Mouse (Mus musculus) thymus, postnatal 10 days (tissue): ENCODE measurements around the gene Rbm48.
"Not testable (repeated sequence)": the region's sequence is repeated elsewhere in the genome, so short reads cannot be mapped to it uniquely, and the experiment has no call there.

Experiments
- DNase-seq, 2 experiments: peaks; one replicate each; pipeline ENCODE4 v3.0.0; 2021; ENCODE audit warnings: low spot score in 2 of 2

Gene Rbm48

GRCm38 (mm10) chr5:3596399-3596766, at the start of gene Rbm48:
Gene Rbm48, minus strand, starts transcription at chr5:3596585.
- DNase-seq, result peak; percentile 72 to 74

- no peak for DNase-seq
Observed at GRCm38 (mm10) chr5:3645326-3645725, 48.9 kb upstream of the Rbm48 start.

DNA sequence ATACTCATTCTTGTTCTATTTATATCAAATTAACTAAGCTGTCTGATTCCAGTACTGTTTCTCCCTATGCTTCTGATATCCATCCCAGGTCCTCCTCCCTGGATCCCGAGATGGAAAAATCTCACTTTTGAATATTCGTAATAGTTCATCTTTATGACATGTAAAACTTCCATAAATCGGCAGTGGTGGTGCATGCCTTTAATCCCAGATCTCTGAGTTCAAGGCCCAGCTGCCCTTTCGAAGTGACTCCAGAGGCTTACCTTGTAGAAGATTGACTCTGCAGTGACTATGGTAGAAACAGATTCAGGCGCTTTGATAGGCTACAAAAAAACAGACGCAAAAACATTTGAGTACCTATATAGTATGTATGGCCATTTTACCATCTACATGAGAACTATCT, 48.2 kb upstream of the Rbm48 start:
- DNase-seq, result no peak

DNA sequence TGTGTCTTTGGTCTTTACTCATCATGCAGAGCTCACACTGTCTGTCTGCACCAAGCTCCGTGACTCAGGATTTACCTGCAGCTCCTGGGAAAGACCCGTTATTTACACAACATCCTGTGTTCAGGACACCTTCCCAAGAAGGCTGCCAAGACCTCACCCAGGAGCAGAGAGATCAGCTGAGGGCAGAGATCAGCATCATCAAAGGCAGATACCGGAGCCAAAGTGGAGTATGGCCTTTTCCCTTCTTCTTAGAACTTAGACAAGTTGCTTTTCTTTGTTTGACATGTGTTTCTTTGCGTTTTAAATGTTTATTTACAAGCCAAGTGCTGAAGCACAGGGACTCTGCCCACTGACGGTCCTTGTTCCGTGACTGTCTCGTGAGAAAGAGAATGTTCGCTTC, 38.9 kb upstream of the Rbm48 start:
- no peak for DNase-seq

DNA sequence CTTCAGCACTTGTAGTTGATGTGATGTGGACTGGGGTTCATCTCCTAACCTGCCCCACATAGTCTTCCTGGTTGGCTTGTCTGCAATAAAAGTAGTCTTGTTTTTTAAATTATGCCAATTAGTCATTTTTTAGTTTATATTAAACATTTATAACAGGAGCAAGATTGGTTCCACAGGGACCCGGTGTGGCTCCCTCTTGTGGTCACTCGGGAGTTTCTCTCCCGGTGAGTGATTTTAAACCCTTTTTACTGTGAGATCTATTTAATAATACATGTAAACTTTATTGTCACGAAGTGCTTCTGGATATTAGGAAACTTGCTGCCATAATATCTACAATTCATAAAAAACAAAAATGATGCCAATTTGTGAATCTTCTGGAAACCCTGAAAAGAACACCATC, 37.6 kb upstream of the Rbm48 start:
- no peak for DNase-seq

- DNase-seq, result no peak
Observed at GRCm38 (mm10) chr5:3633315-3633714, 36.9 kb upstream of the Rbm48 start.

DNA sequence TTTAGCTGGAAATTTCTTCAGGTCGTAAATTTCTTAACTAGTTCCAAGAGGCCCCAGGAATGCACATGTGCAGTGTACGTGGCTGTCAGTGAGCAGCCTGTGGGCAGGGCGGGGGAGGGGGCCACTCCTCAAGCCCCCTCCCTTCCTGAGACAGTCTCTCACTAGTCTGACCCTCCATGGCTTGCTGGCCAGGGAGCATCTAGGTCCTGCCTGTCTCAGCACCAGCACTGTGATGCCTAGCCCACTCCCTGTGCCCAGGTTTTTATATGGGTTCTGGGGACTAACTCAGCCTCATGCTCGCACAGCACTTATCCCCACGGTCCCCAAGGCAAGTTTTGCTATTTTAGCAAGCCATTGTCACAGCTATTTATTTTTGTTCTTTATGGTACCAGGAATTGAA, 35.9 kb upstream of the Rbm48 start:
- no peak for DNase-seq

DNA sequence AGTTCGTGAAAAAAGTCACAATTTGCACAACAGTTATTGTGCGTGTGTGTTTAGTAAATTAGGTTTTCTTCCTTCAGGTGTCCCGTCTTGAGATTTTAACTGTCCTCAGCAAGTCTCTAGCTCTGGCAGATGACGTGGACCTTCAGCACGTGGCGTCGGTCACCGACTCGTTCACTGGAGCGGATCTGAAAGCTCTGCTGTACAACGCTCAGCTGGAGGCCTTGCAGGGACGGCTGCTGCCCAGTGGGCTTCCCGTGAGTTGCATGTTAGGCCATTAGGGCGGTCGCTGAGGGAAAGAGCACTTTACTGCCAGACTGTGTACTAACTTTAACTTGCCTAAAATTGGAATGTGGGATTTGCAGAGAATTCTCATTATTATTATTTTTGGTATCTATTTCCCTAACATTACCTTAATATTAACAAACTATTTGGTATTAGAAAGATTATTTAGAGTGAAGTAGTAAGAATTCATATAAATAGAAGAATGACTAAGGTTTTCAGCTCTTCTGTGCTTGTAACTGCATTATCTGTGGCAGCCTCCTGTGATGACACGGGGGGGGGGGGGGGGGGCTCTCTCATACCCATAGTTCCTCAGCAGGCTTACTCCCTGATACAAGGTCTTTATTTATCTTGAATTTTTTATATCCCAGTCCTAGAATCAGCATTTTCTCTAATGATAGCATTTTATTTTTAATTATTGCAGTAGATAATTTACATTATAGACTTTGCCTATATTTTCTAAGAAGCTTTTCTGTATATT, 35.3 kb upstream of the Rbm48 start:
- no peak for DNase-seq

DNA sequence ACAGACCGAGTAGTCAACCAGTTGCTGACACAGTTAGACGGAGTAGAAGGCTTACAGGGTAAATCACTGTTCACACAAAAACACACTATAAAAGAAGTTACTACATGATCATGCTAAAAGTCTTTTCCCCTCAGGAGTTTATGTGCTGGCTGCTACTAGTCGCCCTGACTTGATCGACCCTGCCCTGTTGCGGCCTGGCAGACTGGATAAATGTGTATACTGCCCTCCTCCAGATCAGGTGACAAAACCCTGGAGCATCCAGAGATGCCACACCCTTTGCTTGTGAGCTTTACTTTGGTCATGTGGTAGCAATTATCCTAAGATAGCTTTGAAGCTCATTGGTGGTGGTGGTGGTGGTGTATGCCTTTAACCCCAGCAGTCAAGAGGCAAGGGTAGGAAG, 33.7 kb upstream of the Rbm48 start:
- DNase-seq, result no peak

GRCm38 (mm10) chr5:3620486-3620885, 24.1 kb upstream of the Rbm48 start:
- no peak for DNase-seq

GRCm38 (mm10) chr5:3611835-3612234, 15.4 kb upstream of the Rbm48 start:
- DNase-seq, result not testable (repeated sequence)

DNA sequence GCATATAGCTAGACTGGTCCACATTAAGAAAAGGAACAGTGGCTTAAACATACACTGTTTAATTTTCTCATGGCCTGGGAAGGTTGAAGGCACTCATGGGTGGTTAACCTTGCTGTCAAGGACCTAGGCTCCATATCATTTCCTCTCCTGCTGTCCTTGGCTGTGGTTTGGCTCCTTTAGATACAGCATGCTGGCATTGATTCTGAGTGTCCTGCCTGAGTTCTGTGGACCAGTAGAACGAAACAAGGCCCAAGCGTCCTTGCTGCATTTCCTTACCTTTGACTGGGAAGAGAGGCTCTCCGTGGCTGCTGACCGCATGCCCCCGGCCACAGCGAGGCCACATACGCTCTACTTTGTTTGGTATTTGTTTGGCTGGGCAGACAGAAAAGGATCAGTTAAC, 12.9 kb upstream of the Rbm48 start:
- DNase-seq, result no peak

DNA sequence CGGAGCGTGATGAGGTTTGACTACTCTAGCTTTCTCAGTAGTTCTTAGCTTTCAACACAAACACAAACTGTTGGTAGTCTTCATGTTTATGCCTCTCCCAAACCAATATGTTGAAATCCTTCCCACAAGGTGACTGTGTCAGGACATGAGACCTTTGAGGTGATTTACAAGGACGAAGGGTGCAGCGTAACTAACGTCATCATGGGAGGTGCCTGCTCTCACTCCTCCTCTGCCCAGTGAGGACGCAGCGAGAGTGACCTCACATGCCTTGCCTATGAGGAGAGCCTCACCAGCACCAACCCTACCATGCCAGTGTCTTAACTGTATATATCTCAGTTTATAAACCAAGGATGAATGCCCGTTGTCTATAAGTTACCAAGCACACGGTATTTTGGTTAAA, 10.7 kb upstream of the Rbm48 start:
- no peak for DNase-seq

- DNase-seq, result no peak
Observed at GRCm38 (mm10) chr5:3600790-3601189, 4.4 kb upstream of the Rbm48 start.

DNA sequence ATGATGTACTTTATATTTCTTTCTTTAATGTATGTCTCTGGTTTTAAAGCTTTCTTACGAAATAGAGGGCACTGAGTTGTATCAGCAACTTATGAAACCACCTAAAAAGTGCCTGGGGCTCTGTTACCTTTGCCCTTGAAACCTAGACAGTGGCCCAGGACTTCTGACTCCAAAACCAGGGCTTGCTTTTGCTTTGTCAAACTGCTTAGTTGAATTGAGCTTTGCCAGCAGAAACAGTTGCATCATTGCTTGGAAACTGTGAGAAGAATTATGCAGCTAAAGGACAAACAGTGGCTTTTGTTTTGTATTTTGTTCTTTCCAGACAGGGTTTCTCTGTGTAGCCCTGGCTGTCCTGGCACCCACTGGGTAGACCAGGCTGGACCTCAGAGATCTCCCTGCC, 3.9 kb upstream of the Rbm48 start:
- DNase-seq, result no peak

DNA sequence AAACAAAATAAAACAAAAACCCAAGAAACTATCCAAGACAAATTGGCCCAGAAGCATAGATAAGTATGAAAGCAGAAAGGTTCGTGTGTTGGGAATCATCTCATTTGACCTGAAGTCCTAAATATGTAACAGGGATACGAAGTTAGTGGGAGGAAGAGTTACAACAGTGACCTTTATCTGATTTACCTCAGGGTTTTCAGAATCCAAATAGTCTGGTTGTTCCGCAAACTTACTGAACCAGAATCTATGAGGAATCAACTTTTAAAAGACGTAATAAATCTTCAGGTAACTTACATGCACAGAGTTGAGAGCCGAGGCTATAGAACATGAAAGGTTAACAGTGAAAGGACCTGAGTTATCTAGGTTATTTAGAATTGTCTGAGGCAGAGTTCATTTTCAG, 2.4 kb upstream of the Rbm48 start:
- DNase-seq, result no peak

- no peak for DNase-seq
Observed at GRCm38 (mm10) chr5:3597171-3597570, 786 bp upstream of the Rbm48 start.

GRCm38 (mm10) chr5:3595693-3596398, 539 bp downstream of the Rbm48 start, which contains the start of gene Pex1:
Gene Pex1, plus strand, starts transcription at chr5:3596066.
- peak; percentile 90 to 92 for DNase-seq

DNA sequence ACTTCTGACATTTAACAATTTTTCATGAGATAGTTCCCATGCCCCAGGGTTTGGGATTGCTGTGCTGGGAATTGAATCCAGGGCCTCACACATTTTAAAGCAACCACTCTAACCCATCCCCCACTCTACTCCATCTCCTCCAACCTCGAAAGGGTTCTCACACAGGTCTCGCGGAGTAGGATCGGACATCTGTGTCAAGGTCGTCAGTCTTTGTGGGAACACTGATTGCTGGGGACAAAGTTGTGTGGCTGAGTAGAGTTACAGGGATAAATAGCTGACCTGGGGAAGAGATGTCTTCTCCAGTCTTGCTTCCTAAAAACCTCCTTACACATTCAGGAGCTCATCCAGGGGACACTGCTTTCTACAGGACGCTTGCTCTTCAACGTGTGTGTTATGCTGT, 17.3 kb downstream of the Rbm48 start:
- no peak for DNase-seq

DNA sequence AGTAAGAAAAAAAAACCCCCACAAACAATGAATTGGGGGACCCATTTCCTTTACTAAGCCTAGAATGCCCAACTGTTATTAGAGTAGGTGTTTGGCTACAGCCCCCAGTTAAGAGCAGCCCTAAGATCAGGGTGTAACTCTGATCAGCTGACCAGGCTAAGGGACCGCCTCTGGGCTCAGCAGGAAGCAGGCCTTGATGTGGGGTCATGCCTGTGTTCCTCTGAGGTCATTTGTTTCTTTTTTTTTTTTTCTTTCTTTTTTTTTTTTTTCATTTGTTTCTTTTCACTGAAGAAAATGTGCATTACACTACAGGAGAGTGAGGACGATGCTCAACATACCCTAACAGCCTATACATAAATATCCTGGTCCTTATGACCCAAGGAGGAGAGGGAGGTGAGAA, 18.4 kb downstream of the Rbm48 start:
- DNase-seq, result no peak

GRCm38 (mm10) chr5:3574825-3575224, 21.6 kb downstream of the Rbm48 start:
- DNase-seq, result no peak

- DNase-seq, result no peak
Observed at GRCm38 (mm10) chr5:3571266-3571665, 25.1 kb downstream of the Rbm48 start, which contains the start of gene 1700109H08Rik. Gene 1700109H08Rik, plus strand, starts transcription at chr5:3571566.

- no peak for DNase-seq
Observed at GRCm38 (mm10) chr5:3554198-3554597, 42.2 kb downstream of the Rbm48 start.
